7 mouse cellular contexts compared by ENCODE assay signal in the genomic region with DNA sequence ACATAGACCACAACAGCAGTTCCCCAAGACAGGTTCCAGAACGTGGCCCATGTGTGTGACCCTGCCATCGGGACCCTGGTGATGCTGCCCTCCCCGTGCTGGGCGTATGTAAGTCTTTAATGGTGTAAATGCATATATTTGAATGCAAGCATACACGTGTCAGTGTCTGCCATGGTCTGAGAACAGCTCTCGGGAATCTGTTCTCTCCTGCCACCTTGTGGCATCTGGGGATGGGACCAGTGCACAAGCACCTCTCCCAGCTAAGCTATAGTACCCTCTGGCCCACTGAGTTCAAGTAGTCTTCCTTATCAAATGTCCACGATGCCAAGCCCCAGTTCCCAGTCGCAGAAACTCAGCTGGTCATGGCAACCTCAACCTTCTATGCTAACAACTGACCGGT. TPM values are rescaled to one million over a fixed set of nuclear protein-coding genes. Genes with fewer than 3 reads are reported as not detected.
A peak's percentile ranks its signal among the peaks of the same experiment; 100 is the strongest.
DNase-seq lines count a peak whose midpoint lies in the region; ATAC-seq and TF ChIP-seq lines count a peak whose summit lies in the region.

No protein-coding gene starts in this region.

- H3K4me3 ChIP-seq in heart, postnatal 0 days (ENCODE audit: low read depth, low read length) = no peak overlapping the region

- peaks cover 32% of the 10 kb centered on the region for H3K36me3 ChIP-seq in heart, postnatal 0 days (replicated peaks; ENCODE audit: control insufficient read depth, insufficient read depth, low read length)

- H3K9ac ChIP-seq in heart, postnatal 0 days (replicated peaks; ENCODE audit: low read depth, low read length) = no peak overlapping the region

- no peak for TF ChIP-seq EP300 in heart, postnatal 0 days (IDR thresholded peaks at IDR 0.05; ENCODE audit: low read depth)

- no peak overlapping the region for H3K4me2 ChIP-seq in heart, postnatal 0 days (ENCODE audit: low read depth, low read length)

- no peaks in the 10 kb centered on the region for H3K9me3 ChIP-seq in heart, postnatal 0 days (replicated peaks; ENCODE audit: control insufficient read depth, low read length)

- no peak overlapping the region for H3K27ac ChIP-seq in heart, postnatal 0 days (ENCODE audit: low read depth)

- H3K4me1 ChIP-seq in heart, postnatal 0 days (ENCODE audit: control insufficient read depth, insufficient read depth) = no peaks in the 10 kb centered on the region

- no peaks in the 10 kb centered on the region for H3K27me3 ChIP-seq in heart, postnatal 0 days (ENCODE audit: control insufficient read depth, insufficient read depth, low read length)

- WGBS in heart, postnatal 0 days = 32% methylated on average over 9 of the region's 9 CpGs

- ATAC-seq in activated CD4-positive, CD25-positive, alpha-beta regulatory T cell, adult 4 months = peak; percentile 46
- ATAC-seq in heart, postnatal 0 days (ENCODE audit: insufficient read depth, low read depth) = peak; percentile 77

- DNase-seq in ES-CJ7 (ENCODE audit: low read depth, low spot score) = peak; percentile 73
- peak; percentile 75 for DNase-seq in embryo, embryonic 10 days (ENCODE audit: low spot score)
- DNase-seq in heart, postnatal 0 days (ENCODE audit: low spot score) = peak; percentile 46
- DNase-seq in kidney, postnatal 25 days = peak; percentile 71 to 74
- DNase-seq in lung, postnatal 14 days = peak; percentile 65
- peak; percentile 69 for DNase-seq in right cerebral cortex, postnatal 14 days

- peak; percentile 81 for TF ChIP-seq CTCF in heart, postnatal 0 days (IDR thresholded peaks at IDR 0.05; ENCODE audit: low read depth)

RNA-seq across cellular contexts. Expression of a gene that starts 19.3 kb away (rescaled TPM):
- polyA plus RNA-seq in activated CD4-positive, CD25-positive, alpha-beta regulatory T cell, adult 4 months (2017; shearing (Covaris generic)) = 1 to 10 TPM; 5.1 to 5.8 TPM
- total RNA-seq in heart, postnatal 0 days (2014; rRNA removed; ENCODE audit: low replicate concordance) = 19.2 and 37.0 TPM in 2 replicates
- 6.8 and 7.6 TPM in 2 replicates for polyA plus RNA-seq in heart, postnatal 0 days (2015; fragmentation: Nextera tagmentation; extraction: Ambion mirVana)
